Comparison of ENCODE assay signal across 8 mouse cellular contexts in the genomic region with DNA sequence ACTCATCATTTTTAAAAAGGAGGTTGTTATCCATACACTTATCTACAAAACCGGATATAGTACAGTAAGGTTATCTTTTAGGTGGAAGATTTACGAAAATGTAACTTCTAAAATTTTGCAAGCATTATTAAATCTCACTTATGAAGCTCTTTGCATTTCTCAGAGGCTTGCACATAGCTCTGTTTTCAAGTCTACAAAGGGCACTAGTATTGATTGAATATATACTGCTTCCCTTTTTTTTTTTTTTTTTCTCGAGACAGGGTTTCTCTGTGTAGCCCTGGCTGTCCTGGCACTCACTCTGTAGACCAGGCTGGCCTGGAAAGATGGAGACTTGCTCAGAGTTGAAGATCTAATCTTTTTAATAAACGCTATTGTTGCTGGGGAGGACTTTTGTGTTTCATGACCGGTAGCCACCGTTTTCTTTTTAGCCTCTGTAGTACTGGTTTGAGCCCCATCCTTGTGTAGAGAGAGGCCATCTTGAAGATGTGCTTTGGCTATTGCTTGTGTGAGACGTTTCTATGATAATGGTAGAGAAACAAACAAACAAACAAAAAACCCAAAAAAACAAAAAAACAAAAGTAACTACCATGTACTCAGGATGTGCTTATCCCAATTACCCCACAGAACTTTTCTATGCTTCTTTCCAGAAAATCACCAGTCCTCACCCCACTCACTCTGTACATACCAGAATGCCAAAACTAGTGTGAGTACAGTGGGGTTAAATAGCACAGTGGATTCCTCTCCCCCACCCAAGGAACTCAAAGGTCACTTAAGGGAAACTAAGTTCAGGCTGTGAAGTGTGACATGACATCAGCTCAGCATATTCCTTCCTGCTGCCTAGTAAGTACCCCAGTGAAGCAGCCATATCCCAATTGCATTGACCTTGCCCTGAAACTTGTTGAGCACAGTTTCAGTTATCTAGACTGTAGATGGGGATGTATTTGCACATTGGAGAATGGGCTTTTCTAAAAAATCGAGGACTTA. TPM values are rescaled to one million over a fixed set of nuclear protein-coding genes. Genes with fewer than 3 reads are reported as not detected.
DNase-seq lines count a peak whose midpoint lies in the region; ATAC-seq and TF ChIP-seq lines count a peak whose summit lies in the region.

No protein-coding gene starts in this region.

- peak overlapping the region; percentile 96 for H3K27ac ChIP-seq in kidney, embryonic 16.5 days (ENCODE audit: low read length)
- no peak overlapping the region for H3K27ac ChIP-seq in cortical plate, adult 2 months (ENCODE audit: insufficient read depth, low read length)
- peak overlapping the region; percentile 87 for H3K27ac ChIP-seq in hindbrain, embryonic 15.5 days (replicated peaks)
- H3K27ac ChIP-seq in midbrain, embryonic 15.5 days = peak overlapping the region; percentile 81

- WGBS in kidney, embryonic 16.5 days = 49% methylated on average over 8 of the region's 8 CpGs
- WGBS in hindbrain, embryonic 15.5 days = 52% methylated on average over 8 of the region's 8 CpGs
- 51% methylated on average over 8 of the region's 8 CpGs for WGBS in midbrain, embryonic 15.5 days

- ATAC-seq in kidney, embryonic 16.5 days (ENCODE audit: low FRiP score, low TSS enrichment) = no peak
- ATAC-seq in hindbrain, embryonic 15.5 days (ENCODE audit: low FRiP score, low read depth) = no peak
- no peak for ATAC-seq in midbrain, embryonic 15.5 days (replicated peaks)
- no peak for ATAC-seq in CD4-positive, CD25-positive, alpha-beta regulatory T cell, adult 4 months
- no peak for ATAC-seq in erythroid progenitor cell, adult 5-6 weeks (replicated peaks; ENCODE audit: low FRiP score, poor library complexity, severe bottlenecking)

- H3K4me1 ChIP-seq in kidney, embryonic 16.5 days (ENCODE audit: insufficient read depth, low read length) = peaks cover 18% of the 10 kb centered on the region
- no peaks in the 10 kb centered on the region; the same call in 1 of the 2 replicates for H3K4me1 ChIP-seq in cortical plate, adult 2 months (ENCODE audit: control insufficient read depth, insufficient read depth, low read length)
- peaks cover 38% of the 10 kb centered on the region for H3K4me1 ChIP-seq in hindbrain, embryonic 15.5 days (replicated peaks)
- H3K4me1 ChIP-seq in midbrain, embryonic 15.5 days = peaks cover 34% of the 10 kb centered on the region

- no peaks in the 10 kb centered on the region for H3K27me3 ChIP-seq in kidney, embryonic 16.5 days (ENCODE audit: insufficient read depth, low read length)
- no peaks in the 10 kb centered on the region for H3K27me3 ChIP-seq in hindbrain, embryonic 15.5 days
- H3K27me3 ChIP-seq in midbrain, embryonic 15.5 days (replicated peaks) = no peaks in the 10 kb centered on the region

- no peaks in the 10 kb centered on the region for H3K36me3 ChIP-seq in kidney, embryonic 16.5 days (ENCODE audit: insufficient read depth, low read length)
- no peaks in the 10 kb centered on the region for H3K36me3 ChIP-seq in hindbrain, embryonic 15.5 days
- H3K36me3 ChIP-seq in midbrain, embryonic 15.5 days (replicated peaks) = no peaks in the 10 kb centered on the region

- H3K9me3 ChIP-seq in kidney, embryonic 16.5 days (ENCODE audit: low read length) = no peaks in the 10 kb centered on the region
- no peaks in the 10 kb centered on the region for H3K9me3 ChIP-seq in hindbrain, embryonic 15.5 days
- no peaks in the 10 kb centered on the region for H3K9me3 ChIP-seq in midbrain, embryonic 15.5 days

- H3K4me3 ChIP-seq in kidney, embryonic 16.5 days (ENCODE audit: low read length) = peak overlapping the region; percentile 52
- H3K4me3 ChIP-seq in cortical plate, adult 2 months (ENCODE audit: insufficient read depth, low read length) = peak overlapping the region; percentile 66; the same call in 1 of the 2 replicates
- H3K4me3 ChIP-seq in hindbrain, embryonic 15.5 days = peak overlapping the region; percentile 46
- H3K4me3 ChIP-seq in midbrain, embryonic 15.5 days = peak overlapping the region; percentile 42

- peak overlapping the region; percentile 68 for H3K4me2 ChIP-seq in kidney, embryonic 16.5 days (replicated peaks; ENCODE audit: low read depth, low read length)
- H3K4me2 ChIP-seq in hindbrain, embryonic 15.5 days = peak overlapping the region; percentile 64
- H3K4me2 ChIP-seq in midbrain, embryonic 15.5 days = peak overlapping the region; percentile 62

- no peak for TF ChIP-seq CTCF in cortical plate, adult 2 months (IDR thresholded peaks at IDR 0.05; ENCODE audit: extremely low read depth, insufficient read depth, low read length)

- DNase-seq in kidney, adult 9 months = no peak
- no peak for DNase-seq in layer of hippocampus, postnatal 14 days (ENCODE audit: low spot score in 2 of 2)

- no peak for TF ChIP-seq POLR2A in cortical plate, adult 2 months (IDR thresholded peaks at IDR 0.05; ENCODE audit: extremely low read depth, insufficient read depth, low read length)

- peak overlapping the region; percentile 69; the same call in 1 of the 2 replicates for H3K9ac ChIP-seq in kidney, embryonic 16.5 days (replicated peaks; ENCODE audit: low read length)
- 0 out of 2 replicates have a peak overlapping the region, but pooled peaks have one; percentile 17 for H3K9ac ChIP-seq in hindbrain, embryonic 15.5 days
- no peak overlapping the region for H3K9ac ChIP-seq in midbrain, embryonic 15.5 days

RNA-seq across cellular contexts. Expression of gene Hist1h4f, which starts 0.8 kb away (rescaled TPM):
- 1.5 and 2.0 TPM in 2 replicates for polyA plus RNA-seq in kidney, embryonic 16.5 days (2015; fragmentation: Nextera tagmentation; extraction: Ambion mirVana)
- polyA plus RNA-seq in cortical plate, adult 2 months (2012; rRNA removed) = 4.5 and 13.1 TPM in 2 replicates
- polyA plus RNA-seq in hindbrain, embryonic 15.5 days (2015; fragmentation: Nextera tagmentation; extraction: Ambion mirVana) = not detected in 2 replicates
- not detected in 2 replicates for polyA plus RNA-seq in midbrain, embryonic 15.5 days (2015; fragmentation: Nextera tagmentation; extraction: Ambion mirVana)
- total RNA-seq in layer of hippocampus, postnatal 14 days (2021) = 100 to 1,000 TPM; 122 to 142 TPM
- polyA plus RNA-seq in CD4-positive, CD25-positive, alpha-beta regulatory T cell, adult 4 months (2017; shearing (Covaris generic)) = 1 to 10 TPM in 1 of 2 experiments, not detected in 1; 1.1 TPM
- 838 and 1,105 TPM in 2 replicates for total RNA-seq in erythroid progenitor cell, adult 5-6 weeks (2015; ENCODE audit: low replicate concordance)
- total RNA-seq in erythroid progenitor cell, adult 5-6 weeks (2017; ENCODE audit: low replicate concordance) = 7,675 and 12,079 TPM in 2 replicates

RNA-seq across cellular contexts. Expression of gene Hist1h1d, which starts 0.8 kb away (rescaled TPM):
- polyA plus RNA-seq in kidney, embryonic 16.5 days (2015; fragmentation: Nextera tagmentation; extraction: Ambion mirVana) = 0.37 and 0.55 TPM in 2 replicates
- 0.04 and 0.08 TPM in 2 replicates for polyA plus RNA-seq in cortical plate, adult 2 months (2012; rRNA removed)
- 0.10 and 0.12 TPM in 2 replicates for polyA plus RNA-seq in hindbrain, embryonic 15.5 days (2015; fragmentation: Nextera tagmentation; extraction: Ambion mirVana)
- 0.14 and 0.15 TPM in 2 replicates for polyA plus RNA-seq in midbrain, embryonic 15.5 days (2015; fragmentation: Nextera tagmentation; extraction: Ambion mirVana)
- total RNA-seq in layer of hippocampus, postnatal 14 days (2021) = 1 to 10 TPM; 4.6 to 4.8 TPM
- under 1 TPM; 0.18 to 0.35 TPM for polyA plus RNA-seq in CD4-positive, CD25-positive, alpha-beta regulatory T cell, adult 4 months (2017; shearing (Covaris generic))
- 59.1 and 59.8 TPM in 2 replicates for total RNA-seq in erythroid progenitor cell, adult 5-6 weeks (2015; ENCODE audit: low replicate concordance)
- total RNA-seq in erythroid progenitor cell, adult 5-6 weeks (2017; ENCODE audit: low replicate concordance) = 587 and 674 TPM in 2 replicates

RNA-seq across cellular contexts. Expression of gene Hist1h3f, which starts 8.4 kb away (rescaled TPM):
- polyA plus RNA-seq in kidney, embryonic 16.5 days (2015; fragmentation: Nextera tagmentation; extraction: Ambion mirVana) = 0.54 and 0.82 TPM in 2 replicates
- polyA plus RNA-seq in cortical plate, adult 2 months (2012; rRNA removed) = 0.73 TPM in 1 of 2 replicates, not detected in the other
- 0.21 and 0.62 TPM in 2 replicates for polyA plus RNA-seq in hindbrain, embryonic 15.5 days (2015; fragmentation: Nextera tagmentation; extraction: Ambion mirVana)
- 0.27 and 0.32 TPM in 2 replicates for polyA plus RNA-seq in midbrain, embryonic 15.5 days (2015; fragmentation: Nextera tagmentation; extraction: Ambion mirVana)
- 10 to 100 TPM; 19.7 to 24.2 TPM for total RNA-seq in layer of hippocampus, postnatal 14 days (2021)
- not detected for polyA plus RNA-seq in CD4-positive, CD25-positive, alpha-beta regulatory T cell, adult 4 months (2017; shearing (Covaris generic))
- total RNA-seq in erythroid progenitor cell, adult 5-6 weeks (2015; ENCODE audit: low replicate concordance) = 145 and 158 TPM in 2 replicates
- total RNA-seq in erythroid progenitor cell, adult 5-6 weeks (2017; ENCODE audit: low replicate concordance) = 262 and 310 TPM in 2 replicates

RNA-seq across cellular contexts. Expression of gene Hist1h2bh, which starts 9.0 kb away (rescaled TPM):
- 0.64 and 0.92 TPM in 2 replicates for polyA plus RNA-seq in kidney, embryonic 16.5 days (2015; fragmentation: Nextera tagmentation; extraction: Ambion mirVana)
- polyA plus RNA-seq in cortical plate, adult 2 months (2012; rRNA removed) = 0.29 and 0.38 TPM in 2 replicates
- polyA plus RNA-seq in hindbrain, embryonic 15.5 days (2015; fragmentation: Nextera tagmentation; extraction: Ambion mirVana) = 0.17 and 0.19 TPM in 2 replicates
- polyA plus RNA-seq in midbrain, embryonic 15.5 days (2015; fragmentation: Nextera tagmentation; extraction: Ambion mirVana) = 0.15 and 0.44 TPM in 2 replicates
- 1 to 10 TPM; 1.2 to 1.9 TPM for total RNA-seq in layer of hippocampus, postnatal 14 days (2021)
- under 1 TPM; 0.41 to 0.66 TPM for polyA plus RNA-seq in CD4-positive, CD25-positive, alpha-beta regulatory T cell, adult 4 months (2017; shearing (Covaris generic))
- 90.1 and 113 TPM in 2 replicates for total RNA-seq in erythroid progenitor cell, adult 5-6 weeks (2015; ENCODE audit: low replicate concordance)
- total RNA-seq in erythroid progenitor cell, adult 5-6 weeks (2017; ENCODE audit: low replicate concordance) = 325 and 367 TPM in 2 replicates

RNA-seq across cellular contexts. Expression of gene Hist1h3e, which starts 9.9 kb away (rescaled TPM):
- polyA plus RNA-seq in kidney, embryonic 16.5 days (2015; fragmentation: Nextera tagmentation; extraction: Ambion mirVana) = 4.7 TPM in 2 replicates
- polyA plus RNA-seq in cortical plate, adult 2 months (2012; rRNA removed) = 1.2 and 2.9 TPM in 2 replicates
- 1.5 and 2.0 TPM in 2 replicates for polyA plus RNA-seq in hindbrain, embryonic 15.5 days (2015; fragmentation: Nextera tagmentation; extraction: Ambion mirVana)
- 1.0 and 1.4 TPM in 2 replicates for polyA plus RNA-seq in midbrain, embryonic 15.5 days (2015; fragmentation: Nextera tagmentation; extraction: Ambion mirVana)
- 10 to 100 TPM; 60.0 to 69.0 TPM for total RNA-seq in layer of hippocampus, postnatal 14 days (2021)
- 1 to 10 TPM; 2.2 to 4.1 TPM for polyA plus RNA-seq in CD4-positive, CD25-positive, alpha-beta regulatory T cell, adult 4 months (2017; shearing (Covaris generic))
- total RNA-seq in erythroid progenitor cell, adult 5-6 weeks (2015; ENCODE audit: low replicate concordance) = 238 and 264 TPM in 2 replicates
- total RNA-seq in erythroid progenitor cell, adult 5-6 weeks (2017; ENCODE audit: low replicate concordance) = 387 and 422 TPM in 2 replicates
